Mouse (Mus musculus): Measurements from ENCODE around the gene 2810408A11Rik.

2810408A11Rik gene

GRCm38 (mm10) chr11:69900471-69901405, at the start of gene 2810408A11Rik, which contains the start of gene Neurl4:
Gene 2810408A11Rik (minus strand): TSS chr11:69900987.
Gene Neurl4 (plus strand): TSS chr11:69901072.
- DNase-seq (ENCODE audit: low read depth, low spot score) = peak; percentile 79

- peak; percentile 81 for DNase-seq (ENCODE audit: low read depth, low spot score)
Observed at GRCm38 (mm10) chr11:69948763-69949150, 48.0 kb upstream of the 2810408A11Rik start.

GRCm38 (mm10) chr11:69948066-69948762, 47.4 kb upstream of the 2810408A11Rik start, which contains the start of gene Slc2a4:
Gene Slc2a4 (minus strand): TSS chr11:69948188.
- peak; percentile 57 for DNase-seq (ENCODE audit: low read depth, low spot score)

DNA sequence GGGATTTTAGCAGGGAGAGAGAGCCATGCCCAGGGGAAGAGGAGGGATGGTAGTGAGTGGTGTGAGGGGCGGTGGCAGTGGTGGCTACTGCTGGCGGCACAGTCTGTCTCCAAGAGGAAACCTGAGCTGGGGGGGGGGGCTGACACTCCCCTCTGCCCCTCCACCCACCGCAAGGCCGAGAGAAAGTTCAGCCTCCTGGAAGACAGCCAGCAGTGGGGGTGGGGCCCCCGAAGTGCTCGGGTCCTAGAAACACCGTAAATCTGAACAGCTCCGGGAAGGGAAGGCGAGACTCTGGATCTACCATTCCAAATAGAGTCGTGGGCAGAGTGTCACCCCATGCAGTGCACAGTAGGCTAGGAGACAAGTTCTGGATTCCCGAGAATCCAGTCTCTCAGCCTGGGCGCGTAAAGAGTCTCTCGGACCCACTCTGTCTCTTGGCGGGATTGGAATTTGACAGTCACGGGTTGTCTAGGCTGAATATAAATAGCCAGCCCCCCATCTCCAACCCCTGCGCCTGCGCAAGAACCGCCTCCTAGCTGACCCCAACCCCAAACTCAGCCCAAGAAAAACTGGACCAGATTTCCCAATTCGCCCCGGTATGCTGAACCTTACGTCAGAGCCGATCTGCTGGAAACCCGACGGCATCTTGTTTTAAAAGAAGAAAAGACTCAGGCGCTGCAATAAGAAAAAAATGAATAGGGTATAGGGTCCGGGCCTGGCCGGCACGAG, 46.7 kb upstream of the 2810408A11Rik start:
- no peak for DNase-seq (ENCODE audit: low read depth, low spot score)

- no peak for DNase-seq (ENCODE audit: low read depth, low spot score)
Observed at GRCm38 (mm10) chr11:69945997-69946891, 45.5 kb upstream of the 2810408A11Rik start.

- DNase-seq (ENCODE audit: low read depth, low spot score) = no peak
Observed at GRCm38 (mm10) chr11:69945216-69945615, 44.4 kb upstream of the 2810408A11Rik start.

GRCm38 (mm10) chr11:69940962-69941361, 40.2 kb upstream of the 2810408A11Rik start:
- DNase-seq (ENCODE audit: low read depth, low spot score) = no peak

- DNase-seq (ENCODE audit: low read depth, low spot score) = no peak
Observed at GRCm38 (mm10) chr11:69939731-69940130, 38.9 kb upstream of the 2810408A11Rik start.

- no peak for DNase-seq (ENCODE audit: low read depth, low spot score)
Observed at GRCm38 (mm10) chr11:69939181-69939580, 38.4 kb upstream of the 2810408A11Rik start.

- DNase-seq (ENCODE audit: low read depth, low spot score) = no peak
Observed at GRCm38 (mm10) chr11:69938401-69938979, 37.7 kb upstream of the 2810408A11Rik start.

GRCm38 (mm10) chr11:69937834-69938233, 37.0 kb upstream of the 2810408A11Rik start:
- no peak for DNase-seq (ENCODE audit: low read depth, low spot score)

GRCm38 (mm10) chr11:69937385-69937784, 36.6 kb upstream of the 2810408A11Rik start:
- no peak for DNase-seq (ENCODE audit: low read depth, low spot score)

DNA sequence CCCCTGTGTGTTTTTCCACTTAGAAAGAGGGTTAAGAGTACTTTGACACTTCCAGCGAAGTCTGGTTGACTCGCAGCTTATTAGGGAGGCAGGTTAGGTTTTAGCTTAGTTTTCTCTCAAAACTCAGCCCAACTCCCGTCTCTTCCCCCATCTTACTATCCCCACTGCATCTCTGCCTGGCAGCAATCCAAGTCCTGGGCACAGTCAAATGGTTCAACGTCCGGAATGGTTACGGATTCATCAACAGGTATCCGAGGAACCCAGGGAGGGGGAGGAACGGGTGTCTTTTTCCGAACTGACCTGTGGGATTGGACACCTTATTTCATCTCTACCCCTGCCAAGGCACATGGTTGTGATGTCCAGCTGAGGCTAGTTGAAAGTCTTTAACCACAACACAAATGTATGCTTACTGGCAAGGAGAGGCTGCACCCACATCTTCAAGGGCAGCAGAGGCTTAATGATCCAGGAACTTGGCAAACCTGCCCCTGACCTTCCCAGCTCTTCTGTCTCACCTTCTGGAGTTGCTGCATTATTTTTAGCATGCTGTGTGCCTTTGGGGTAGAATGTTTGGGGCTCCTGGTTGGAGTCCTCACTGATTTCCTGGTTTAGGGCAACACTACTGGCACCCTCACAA, 36.0 kb upstream of the 2810408A11Rik start:
- DNase-seq (ENCODE audit: low read depth, low spot score) = no peak

GRCm38 (mm10) chr11:69936156-69936555, 35.4 kb upstream of the 2810408A11Rik start:
- no peak for DNase-seq (ENCODE audit: low read depth, low spot score)

DNA sequence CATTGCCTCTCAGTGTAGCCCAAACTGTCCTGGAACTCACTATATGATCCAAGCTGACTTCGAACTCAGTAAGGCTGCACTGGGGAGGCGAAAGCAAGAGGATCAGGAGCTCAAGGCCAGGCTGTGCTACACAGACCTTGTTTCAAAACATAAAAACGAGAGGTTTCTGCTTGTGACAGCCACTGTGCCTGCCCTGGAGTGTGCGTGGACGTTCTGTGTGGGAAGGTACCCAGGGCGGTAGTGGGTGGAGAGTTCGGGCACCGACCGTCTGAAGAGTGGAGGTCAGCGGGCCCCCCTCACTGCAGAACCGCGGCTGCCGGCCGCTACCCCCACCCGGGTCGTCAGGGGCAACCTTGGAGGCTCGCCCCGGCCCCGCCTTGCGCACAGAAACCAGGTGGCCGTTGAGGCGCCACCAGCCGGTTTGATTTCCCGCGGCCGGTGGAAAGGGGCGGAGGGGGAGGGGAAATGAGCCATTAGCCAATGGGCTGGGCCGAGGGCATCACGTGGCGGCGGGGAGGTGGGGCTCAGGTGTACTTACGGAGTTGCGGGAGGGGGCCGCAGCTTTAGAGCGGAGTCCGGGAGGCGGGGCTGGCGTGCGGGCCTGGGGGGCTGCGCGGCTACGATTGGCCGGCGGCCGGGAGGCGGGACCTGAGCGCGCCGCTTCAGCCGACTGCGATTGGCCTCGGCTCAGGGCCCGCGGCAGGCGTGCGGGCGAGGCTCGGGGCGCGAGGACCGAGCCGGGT, 34.5 kb upstream of the 2810408A11Rik start, which contains the start of gene Ybx2:
Gene Ybx2, plus strand, starts transcription at position 660 of the 743 bp plus-strand sequence.
- peak; percentile 86 for DNase-seq (ENCODE audit: low read depth, low spot score)

DNA sequence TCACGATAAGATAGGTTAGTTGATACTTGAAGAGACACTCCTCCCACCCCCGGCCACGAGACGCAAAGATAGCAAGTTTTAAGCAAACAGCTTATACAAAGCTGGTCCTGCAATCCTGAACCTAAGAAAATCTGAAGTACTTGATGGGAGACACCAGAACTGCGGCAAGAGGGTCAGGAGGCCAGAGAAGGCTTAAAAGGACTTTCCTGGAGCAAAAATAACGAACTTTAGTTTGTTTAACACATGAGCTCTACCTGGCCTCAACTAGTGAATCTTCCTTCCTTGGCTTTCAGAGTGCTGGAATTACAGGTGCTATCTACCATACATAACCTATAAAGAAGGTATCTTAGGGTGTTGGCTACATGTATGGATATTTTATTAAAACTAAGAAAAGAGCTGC, 33.9 kb upstream of the 2810408A11Rik start:
- DNase-seq (ENCODE audit: low read depth, low spot score) = no peak

DNA sequence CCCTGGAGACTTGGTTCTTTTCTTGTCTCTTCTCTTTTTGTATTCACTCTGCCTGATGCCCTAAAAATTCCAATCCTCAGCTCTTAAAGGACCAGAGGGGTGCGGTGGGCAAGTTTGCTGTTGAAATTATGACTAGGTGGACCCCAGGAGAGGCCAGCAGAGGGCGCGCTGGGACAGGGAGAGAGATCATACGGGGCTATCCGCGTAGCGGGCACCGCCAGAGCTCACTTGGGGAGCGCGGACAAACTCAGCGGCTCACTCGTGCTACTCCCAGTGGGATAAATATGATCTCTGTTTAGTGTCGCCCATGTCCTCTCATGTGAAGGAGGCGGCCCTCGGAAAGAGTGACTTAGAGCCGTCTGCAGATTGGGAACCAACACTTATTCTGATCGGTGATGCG, 33.4 kb upstream of the 2810408A11Rik start:
- peak; percentile 86 for DNase-seq (ENCODE audit: low read depth, low spot score)

GRCm38 (mm10) chr11:69933066-69933465, 32.3 kb upstream of the 2810408A11Rik start:
- DNase-seq (ENCODE audit: low read depth, low spot score) = no peak

DNA sequence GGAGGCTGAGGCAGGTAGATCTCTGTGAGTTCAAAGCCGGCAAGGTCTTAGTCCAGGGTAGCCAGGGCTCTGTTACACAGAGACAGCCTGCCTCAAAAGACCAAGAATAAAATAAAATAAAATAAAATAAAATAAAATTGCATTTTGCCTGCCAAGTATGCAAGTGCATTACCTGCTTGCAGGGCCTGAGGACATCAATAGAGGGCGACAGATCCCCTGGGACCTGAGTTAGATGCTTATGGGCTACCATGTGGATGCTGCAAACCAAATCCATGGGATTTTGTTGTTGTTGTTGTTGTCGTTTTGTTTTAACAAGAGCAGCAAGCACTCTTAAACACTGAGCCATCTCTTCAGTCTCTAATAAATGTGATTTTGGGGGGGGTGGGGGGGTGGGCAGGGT, 31.5 kb upstream of the 2810408A11Rik start:
- DNase-seq (ENCODE audit: low read depth, low spot score) = no peak
